Mouse (Mus musculus) heart, embryonic 10.5 days (tissue): ENCODE data around the gene Dmrt1. TPM values are rescaled to one million over a fixed set of nuclear protein-coding genes. Genes with fewer than 3 reads are reported as not detected.

Experiments used
- DNase-seq: peaks from one replicate; pipeline ENCODE4 v3.0.0-alpha.2; 2017; ENCODE audit warnings: low spot score
- H3K27ac ChIP-seq: fragments of 300-500 bp; sonication (generic); 2 replicates; pipeline ENCODE4 v1.5.1; 2016; ENCODE audit warnings: mild to moderate bottlenecking
- H3K27me3 ChIP-seq: fragments of 300-500 bp; sonication (generic); 2 replicates; pipeline ENCODE4 v1.6.1; 2016; ENCODE audit warnings: mild to moderate bottlenecking; ENCODE audit not compliant: poor library complexity, insufficient read depth, severe bottlenecking
- H3K36me3 ChIP-seq: fragments of 300-500 bp; sonication (generic); 2 replicates; pipeline ENCODE4 v1.6.1; 2016; ENCODE audit warnings: mild to moderate bottlenecking, moderate library complexity
- H3K4me1 ChIP-seq: fragments of 300-500 bp; sonication (generic); 2 replicates; pipeline ENCODE4 v1.6.1; 2016; ENCODE audit warnings: mild to moderate bottlenecking
- H3K4me3 ChIP-seq: fragments of 300-500 bp; sonication (generic); 2 replicates; pipeline ENCODE4 v1.5.1; 2016; ENCODE audit warnings: mild to moderate bottlenecking, moderate library complexity
- H3K9me3 ChIP-seq: fragments of 300-500 bp; sonication (generic); 2 replicates; pipeline ENCODE4 v1.6.1; 2016; ENCODE audit warnings: mild to moderate bottlenecking, moderate library complexity
- WGBS: fragments of 180-500 bp; shearing (Covaris S2); methylation state at CpG from one replicate; pipeline ENCODE4 v1.1.7; 2016; 5-methylcytosine and 5-hydroxymethylcytosine counted together
- polyA plus RNA-seq: library from polyadenylated mRNA; unstranded; fragments of >200 nt; fragmentation: Nextera tagmentation; extraction: Ambion mirVana; gene quantifications from 2 replicates; pipeline ENCODE4 v1.2.1, GENCODE M21; 2016

The Dmrt1 gene
- polyA plus RNA-seq, 1 experiment from 2014 or later, result not detected

GRCm38 (mm10) chr19:25579440-25579839 lies 74.0 kb downstream of the Dmrt1 start:
- H3K36me3 ChIP-seq, result no peaks in the 10 kb centered on the region
- WGBS, result 89% methylated on average over 2 of the region's 2 CpGs
- no peak overlapping the region for H3K27ac ChIP-seq
- H3K4me1 ChIP-seq, result peaks cover 21% of the 10 kb centered on the region
- H3K9me3 ChIP-seq, result no peaks in the 10 kb centered on the region
- no peak for DNase-seq
- H3K27me3 ChIP-seq, result peaks cover 28% of the 10 kb centered on the region
- no peak overlapping the region for H3K4me3 ChIP-seq

- WGBS, result 68% methylated on average over 3 of the region's 3 CpGs
These were observed 92.4 kb downstream of the Dmrt1 start for GRCm38 (mm10) chr19:25597717-25598232.

GRCm38 (mm10) chr19:25598626-25599025 lies 93.2 kb downstream of the Dmrt1 start:
- Histone ChIP-seq H3K4me3 (no peak overlapping the region), H3K4me1 (peaks cover 4% of the 10 kb centered on the region; the same call in 1 of the 2 replicates), H3K27ac (no peak overlapping the region), H3K27me3 (peaks cover 80% of the 10 kb centered on the region), H3K36me3 (no peaks in the 10 kb centered on the region), H3K9me3 (no peaks in the 10 kb centered on the region)
- DNase-seq, result no peak
- 21% methylated on average over 4 of the region's 4 CpGs for WGBS

More at GRCm38 (mm10) chr19:25597717-25598232, 92.4 kb downstream of the Dmrt1 start:
- H3K4me3 ChIP-seq, result no peak overlapping the region
- no peak overlapping the region for H3K27ac ChIP-seq
- no peaks in the 10 kb centered on the region for H3K4me1 ChIP-seq
- H3K36me3 ChIP-seq, result no peaks in the 10 kb centered on the region
- H3K27me3 ChIP-seq, result peaks cover 80% of the 10 kb centered on the region
- no peak for DNase-seq
- H3K9me3 ChIP-seq, result no peaks in the 10 kb centered on the region

GRCm38 (mm10) chr19:25601966-25602365 lies 96.5 kb downstream of the Dmrt1 start:
- WGBS, result 12% methylated on average over 8 of the region's 8 CpGs
- Histone ChIP-seq H3K4me1 (peaks cover 20% of the 10 kb centered on the region), H3K9me3 (no peaks in the 10 kb centered on the region), H3K27ac (no peak overlapping the region), H3K36me3 (no peaks in the 10 kb centered on the region), H3K27me3 (peaks cover 97% of the 10 kb centered on the region), H3K4me3 (no peak overlapping the region)
- no peak for DNase-seq

- Histone ChIP-seq H3K9me3 (no peaks in the 10 kb centered on the region), H3K27me3 (peaks cover 98% of the 10 kb centered on the region), H3K4me3 (no peak overlapping the region), H3K4me1 (peaks cover 41% of the 10 kb centered on the region), H3K36me3 (no peaks in the 10 kb centered on the region), H3K27ac (no peak overlapping the region)
- no peak for DNase-seq
- WGBS, result 1% methylated on average over 21 of the region's 21 CpGs
These were observed 102.2 kb downstream of the Dmrt1 start for GRCm38 (mm10) chr19:25607461-25608205.

- H3K4me1 ChIP-seq, result peaks cover 38% of the 10 kb centered on the region
- 3% methylated on average over 7 of the region's 7 CpGs for WGBS
- H3K4me3 ChIP-seq, result no peak overlapping the region
- H3K27ac ChIP-seq, result no peak overlapping the region
- no peaks in the 10 kb centered on the region for H3K9me3 ChIP-seq
- H3K36me3 ChIP-seq, result no peaks in the 10 kb centered on the region
- peaks cover 98% of the 10 kb centered on the region for H3K27me3 ChIP-seq
- DNase-seq, result no peak
These were observed 102.8 kb downstream of the Dmrt1 start for GRCm38 (mm10) chr19:25608206-25608580.

- H3K27me3 ChIP-seq, result peaks cover 98% of the 10 kb centered on the region
- no peaks in the 10 kb centered on the region for H3K36me3 ChIP-seq
- no peak for DNase-seq
- H3K4me3 ChIP-seq, result no peak overlapping the region
- no peak overlapping the region for H3K27ac ChIP-seq
- WGBS, result 1% methylated on average over 33 of the region's 33 CpGs
- peaks cover 37% of the 10 kb centered on the region for H3K4me1 ChIP-seq
- H3K9me3 ChIP-seq, result no peaks in the 10 kb centered on the region
These were observed 103.8 kb downstream of the Dmrt1 start for GRCm38 (mm10) chr19:25608961-25609850.

GRCm38 (mm10) chr19:25610015-25610410 lies 104.6 kb downstream of the Dmrt1 start, which contains the start of gene Dmrt3:
Dmrt3 (plus strand) TSS chr19:25610301.
- under 1% methylated on average over 28 of the region's 29 CpGs for WGBS
- Histone ChIP-seq H3K27ac (0 out of 2 replicates have a peak within 1 kb of the TSS, but pooled peaks have one; percentile 6), H3K4me3 (peak within 1 kb of the TSS; percentile 64), H3K27me3 (peaks cover 98% of the 10 kb centered on the region), H3K36me3 (no peaks in the 10 kb centered on the region), H3K4me1 (peaks cover 33% of the 10 kb centered on the region), H3K9me3 (no peaks in the 10 kb centered on the region)
- DNase-seq, result no peak

GRCm38 (mm10) chr19:25610411-25611111 lies 105.1 kb downstream of the Dmrt1 start:
- DNase-seq, result no peak
- under 1% methylated on average over 66 of the region's 71 CpGs for WGBS
- Histone ChIP-seq H3K36me3 (no peaks in the 10 kb centered on the region), H3K27me3 (peaks cover 98% of the 10 kb centered on the region), H3K4me3 (peak overlapping the region; percentile 64), H3K4me1 (peaks cover 29% of the 10 kb centered on the region), H3K9me3 (no peaks in the 10 kb centered on the region), H3K27ac (0 out of 2 replicates have a peak overlapping the region, but pooled peaks have one; percentile 6)

GRCm38 (mm10) chr19:25611116-25611515 lies 105.7 kb downstream of the Dmrt1 start:
- no peaks in the 10 kb centered on the region for H3K36me3 ChIP-seq
- peak overlapping the region; percentile 64 for H3K4me3 ChIP-seq
- under 1% methylated on average over 42 of the region's 42 CpGs for WGBS
- peaks cover 98% of the 10 kb centered on the region for H3K27me3 ChIP-seq
- no peak for DNase-seq
- H3K9me3 ChIP-seq, result no peaks in the 10 kb centered on the region
- H3K27ac ChIP-seq, result 0 out of 2 replicates have a peak overlapping the region, but pooled peaks have one; percentile 6
- peaks cover 27% of the 10 kb centered on the region for H3K4me1 ChIP-seq

- DNase-seq, result no peak
- WGBS, result 3% methylated on average over 16 of the region's 16 CpGs
These were observed 106.7 kb downstream of the Dmrt1 start for GRCm38 (mm10) chr19:25611876-25612805.

More at GRCm38 (mm10) chr19:25611876-25612805, 106.7 kb downstream of the Dmrt1 start:
- H3K27ac ChIP-seq, result no peak overlapping the region
- peaks cover 98% of the 10 kb centered on the region for H3K27me3 ChIP-seq
- H3K36me3 ChIP-seq, result no peaks in the 10 kb centered on the region
- H3K4me3 ChIP-seq, result no peak overlapping the region
- peaks cover 25% of the 10 kb centered on the region for H3K4me1 ChIP-seq
- no peaks in the 10 kb centered on the region for H3K9me3 ChIP-seq
